Mouse (Mus musculus) monocyte, adult 59 days (primary cell): Measurements from ENCODE around the gene Fbxo48. TPM values are rescaled to one million over a fixed set of nuclear protein-coding genes. Genes with fewer than 3 reads are reported as not detected.

Experiments
- total RNA-seq, 2 experiments: library from RNA; stranded (reverse); gene quantifications; one replicate each; pipeline ENCODE4 v1.2.4; 2023

The Fbxo48 gene
- 1 to 10 TPM; 1.3 to 1.5 TPM for total RNA-seq

GRCm38 (mm10) chr11:16950976-16951760, at the start of gene Fbxo48:
Gene Fbxo48, plus strand, starts transcription at chr11:16951375.

Other genes starting within 250 kb of the Fbxo48 start
- gene Egfr, start 199.2 kb upstream of the Fbxo48 start, total RNA-seq: under 1 TPM; 0.12 to 0.18 TPM
- 1 to 10 TPM; 3.1 to 4.3 TPM for gene Cnrip1, start 100.2 kb downstream of the Fbxo48 start, total RNA-seq
- gene Plek, start 101.0 kb downstream of the Fbxo48 start, total RNA-seq: 100 to 1,000 TPM; 385 to 484 TPM
- gene Ppp3r1, start 207.9 kb downstream of the Fbxo48 start, total RNA-seq: 10 to 100 TPM; 87.0 to 91.6 TPM
- gene Wdr92, start 230.7 kb downstream of the Fbxo48 start, total RNA-seq: 1 to 10 TPM; 4.8 to 7.0 TPM